Mouse (Mus musculus) liver, postnatal 0 days (tissue): ENCODE measurements around the gene Dio1.

Source experiments
- CTCF ChIP-seq: sonication (generic); IDR thresholded peaks from 2 replicates; pipeline ENCODE4 v1.5.1; 2016; ENCODE audit warnings: antibody characterized with exemption, low read depth
- EP300 ChIP-seq: IDR thresholded peaks from 2 replicates; pipeline ENCODE4 v1.6.1; 2016; ENCODE audit warnings: antibody characterized with exemption, low read depth, mild to moderate bottlenecking

DNA sequence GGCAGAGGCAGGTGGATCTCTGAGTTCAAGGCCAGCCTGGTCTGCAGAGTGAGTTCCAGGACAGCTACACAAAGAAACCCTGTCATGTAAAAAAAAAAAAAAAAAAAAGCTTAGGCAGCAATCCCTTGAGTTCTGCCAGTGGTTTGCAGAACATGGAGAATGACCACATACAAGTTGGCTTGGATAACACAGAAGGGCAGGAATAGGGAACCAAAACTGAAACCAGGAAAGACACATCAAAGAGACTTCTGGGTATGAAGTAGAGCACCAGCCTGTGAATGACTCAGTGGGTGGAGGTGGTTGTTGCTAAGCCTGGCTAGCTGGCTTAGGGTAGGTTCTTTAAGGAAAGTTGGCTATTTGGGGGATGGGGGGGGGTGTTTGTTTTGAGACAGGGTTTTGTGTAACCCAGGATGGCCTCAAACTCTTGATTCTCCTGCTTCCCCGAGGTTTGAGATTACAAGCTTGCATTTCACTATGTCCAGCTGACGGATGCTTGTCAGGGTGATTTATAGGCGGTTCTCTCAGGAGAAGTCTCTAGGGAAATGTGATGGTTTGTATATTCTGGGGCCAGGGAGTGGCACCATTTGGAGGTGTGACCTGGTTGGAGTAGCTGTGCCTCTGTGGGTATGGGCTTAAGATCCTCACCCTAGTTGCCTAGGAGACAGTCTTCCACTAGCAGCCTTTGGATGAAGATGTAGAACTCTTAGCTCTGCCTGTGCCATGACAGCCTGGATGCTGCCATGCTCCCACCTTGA is 21.3 kb downstream of the Dio1 start:
- TF ChIP-seq CTCF: no peak
- no peak for TF ChIP-seq EP300
